Mouse (Mus musculus): ENCODE data around the gene Kdm4a. TPM values are rescaled to one million over a fixed set of nuclear protein-coding genes. Genes with fewer than 3 reads are reported as not detected.

Gene Kdm4a
- polyA plus RNA-seq, 1 experiment = 31.9 TPM

DNA sequence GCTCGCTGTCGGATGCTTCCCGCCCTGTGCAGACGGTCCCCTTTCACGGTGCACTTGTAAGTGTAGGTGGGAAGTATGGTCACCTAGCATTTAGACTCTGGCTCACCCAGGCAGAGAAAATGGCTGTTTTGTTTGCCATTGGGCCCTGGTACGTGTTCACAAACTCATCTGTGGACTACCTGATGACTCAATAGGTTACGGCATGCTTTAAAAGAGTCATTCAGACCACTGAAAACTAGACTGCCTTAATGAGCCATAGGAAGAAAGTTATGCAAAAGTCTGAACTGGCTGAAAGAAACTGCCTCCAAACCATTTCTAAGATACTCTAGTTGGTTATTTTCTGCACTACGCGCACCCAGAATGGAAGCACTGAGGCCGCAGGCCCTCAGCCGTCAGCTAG lies 63.7 kb downstream of the Kdm4a start:
- Histone ChIP-seq H3K36me3 (ENCODE audit: control insufficient read depth, insufficient read depth, low read length) (no peaks in the 10 kb centered on the region), H3K4me3 (ENCODE audit: insufficient read depth, low read depth, low read length) (no peak overlapping the region), H3K27me3 (replicated peaks; ENCODE audit: control insufficient read depth, insufficient read depth, low read length) (no peaks in the 10 kb centered on the region), H3K4me1 (ENCODE audit: control insufficient read depth, insufficient read depth, low read length) (no peaks in the 10 kb centered on the region), H3K27ac (ENCODE audit: insufficient read depth, low read depth, low read length) (no peak overlapping the region)
- DNase-seq = no peak
- WGBS = 83% methylated on average over 11 of the region's 11 CpGs
- TF ChIP-seq CTCF (conservative IDR thresholded peaks at IDR 0.05; ENCODE audit: insufficient read depth, insufficient read length, low read depth, low read length) = no peak
- no peak for TF ChIP-seq POLR2A (IDR thresholded peaks at IDR 0.05; ENCODE audit: low read depth, low read length)

DNA sequence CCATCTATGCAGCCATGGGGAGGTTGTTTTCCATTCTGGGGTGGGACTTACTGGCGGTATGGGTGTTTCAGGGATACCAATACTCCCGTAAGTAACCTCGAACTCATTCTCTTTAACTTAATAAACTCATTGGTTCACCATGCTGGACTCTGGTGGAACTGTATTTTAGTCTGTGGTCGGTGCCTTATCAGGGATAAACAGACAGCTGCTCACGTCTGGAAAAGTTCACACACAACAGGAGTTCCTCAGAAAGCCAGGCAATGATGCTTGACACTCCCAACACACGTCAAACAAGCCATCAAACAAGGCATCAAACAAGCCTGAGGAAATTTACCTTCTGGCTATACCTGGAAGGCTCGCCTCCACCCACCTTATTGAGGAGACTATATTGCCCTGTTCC lies 64.7 kb downstream of the Kdm4a start:
- H3K4me1 ChIP-seq (ENCODE audit: control insufficient read depth, insufficient read depth, low read length) = no peaks in the 10 kb centered on the region
- WGBS = 90% methylated on average over 7 of the region's 7 CpGs
- no peak for DNase-seq
- H3K36me3 ChIP-seq (ENCODE audit: control insufficient read depth, insufficient read depth, low read length) = no peaks in the 10 kb centered on the region
- no peak for TF ChIP-seq CTCF (conservative IDR thresholded peaks at IDR 0.05; ENCODE audit: insufficient read depth, insufficient read length, low read depth, low read length)
- TF ChIP-seq POLR2A (IDR thresholded peaks at IDR 0.05; ENCODE audit: low read depth, low read length) = no peak
- no peak overlapping the region for H3K27ac ChIP-seq (ENCODE audit: insufficient read depth, low read depth, low read length)
- no peaks in the 10 kb centered on the region for H3K27me3 ChIP-seq (replicated peaks; ENCODE audit: control insufficient read depth, insufficient read depth, low read length)
- H3K4me3 ChIP-seq (ENCODE audit: insufficient read depth, low read depth, low read length) = no peak overlapping the region

DNA sequence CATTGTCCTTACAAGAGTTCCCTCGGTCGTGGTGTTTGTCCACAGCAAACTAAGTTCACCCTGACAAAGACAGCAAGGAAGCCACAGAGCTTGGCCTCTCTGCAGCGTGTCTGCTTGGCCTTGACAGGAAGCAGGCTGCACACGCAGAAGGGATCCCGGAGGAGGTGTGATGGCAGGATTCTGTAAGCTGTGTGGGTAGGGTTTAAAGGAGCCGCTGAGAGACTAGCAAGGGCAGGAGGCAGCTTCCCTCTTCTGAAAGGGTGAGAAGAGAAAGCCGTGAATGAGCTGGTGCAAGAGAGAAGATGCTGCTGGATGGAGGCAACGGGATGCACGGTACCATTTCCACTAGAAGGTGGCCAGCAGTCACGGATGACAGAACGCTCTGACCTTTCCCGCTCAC lies 67.2 kb downstream of the Kdm4a start:
- no peak for TF ChIP-seq POLR2A (IDR thresholded peaks at IDR 0.05; ENCODE audit: low read depth, low read length)
- no peak for TF ChIP-seq CTCF (conservative IDR thresholded peaks at IDR 0.05; ENCODE audit: insufficient read depth, insufficient read length, low read depth, low read length)
- Histone ChIP-seq H3K4me1 (ENCODE audit: control insufficient read depth, insufficient read depth, low read length) (no peaks in the 10 kb centered on the region), H3K27ac (ENCODE audit: insufficient read depth, low read depth, low read length) (no peak overlapping the region), H3K36me3 (ENCODE audit: control insufficient read depth, insufficient read depth, low read length) (no peaks in the 10 kb centered on the region), H3K27me3 (replicated peaks; ENCODE audit: control insufficient read depth, insufficient read depth, low read length) (no peaks in the 10 kb centered on the region), H3K4me3 (ENCODE audit: insufficient read depth, low read depth, low read length) (no peak overlapping the region)
- WGBS = 50% methylated on average over 12 of the region's 12 CpGs
- no peak for DNase-seq

DNA sequence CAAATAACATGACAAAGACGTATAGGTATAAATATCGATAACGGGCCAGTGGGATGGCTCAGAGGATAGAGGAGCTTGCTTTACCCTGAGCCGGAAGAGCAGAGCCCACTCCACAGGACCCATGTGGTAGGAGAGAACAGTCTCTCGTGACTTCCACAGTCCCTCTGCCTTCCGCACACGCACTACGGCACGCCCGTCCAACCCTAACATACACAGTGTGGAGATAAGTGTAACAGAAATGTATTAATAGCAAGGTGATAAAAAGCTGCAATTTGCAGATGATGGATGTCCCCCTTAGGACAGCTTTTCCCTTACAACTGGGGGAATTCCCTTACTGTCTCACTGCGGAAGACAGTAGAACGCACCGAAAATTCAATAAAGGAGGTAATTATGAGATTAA lies 70.2 kb downstream of the Kdm4a start:
- Histone ChIP-seq H3K27ac (ENCODE audit: insufficient read depth, low read depth, low read length) (no peak overlapping the region), H3K4me3 (ENCODE audit: insufficient read depth, low read depth, low read length) (no peak overlapping the region), H3K4me1 (ENCODE audit: control insufficient read depth, insufficient read depth, low read length) (no peaks in the 10 kb centered on the region), H3K27me3 (replicated peaks; ENCODE audit: control insufficient read depth, insufficient read depth, low read length) (no peaks in the 10 kb centered on the region), H3K36me3 (ENCODE audit: control insufficient read depth, insufficient read depth, low read length) (no peaks in the 10 kb centered on the region)
- TF ChIP-seq CTCF (conservative IDR thresholded peaks at IDR 0.05; ENCODE audit: insufficient read depth, insufficient read length, low read depth, low read length) (no peak), POLR2A (IDR thresholded peaks at IDR 0.05; ENCODE audit: low read depth, low read length) (no peak)
- WGBS = 86% methylated on average over 13 of the region's 13 CpGs
- no peak for DNase-seq

DNA sequence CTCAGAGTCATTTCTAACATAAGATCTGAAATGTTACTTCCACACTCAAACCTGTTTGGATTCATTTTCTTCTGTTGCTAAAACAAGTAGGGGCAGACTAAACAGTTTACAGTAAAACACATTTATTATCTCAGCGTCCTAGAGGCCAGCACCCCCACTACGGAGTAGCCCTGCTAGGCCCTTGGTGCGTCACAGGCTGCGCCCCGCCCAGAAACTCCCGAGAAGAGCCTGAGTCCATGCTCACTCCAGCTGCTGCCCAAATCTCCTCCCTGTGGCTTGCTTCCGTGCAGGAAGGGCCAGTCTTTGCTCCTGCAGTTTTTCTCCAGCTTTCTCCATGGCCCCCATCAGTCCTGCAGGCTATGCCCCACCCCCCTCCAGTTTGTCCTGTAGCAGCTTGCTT lies 71.1 kb downstream of the Kdm4a start:
- H3K27me3 ChIP-seq (replicated peaks; ENCODE audit: control insufficient read depth, insufficient read depth, low read length) = no peaks in the 10 kb centered on the region
- H3K27ac ChIP-seq (ENCODE audit: insufficient read depth, low read depth, low read length) = no peak overlapping the region
- DNase-seq = no peak
- H3K4me3 ChIP-seq (ENCODE audit: insufficient read depth, low read depth, low read length) = no peak overlapping the region
- 67% methylated on average over 7 of the region's 7 CpGs for WGBS
- H3K4me1 ChIP-seq (ENCODE audit: control insufficient read depth, insufficient read depth, low read length) = no peaks in the 10 kb centered on the region
- TF ChIP-seq CTCF (conservative IDR thresholded peaks at IDR 0.05; ENCODE audit: insufficient read depth, insufficient read length, low read depth, low read length) (no peak), POLR2A (IDR thresholded peaks at IDR 0.05; ENCODE audit: low read depth, low read length) (no peak)
- no peaks in the 10 kb centered on the region for H3K36me3 ChIP-seq (ENCODE audit: control insufficient read depth, insufficient read depth, low read length)

DNA sequence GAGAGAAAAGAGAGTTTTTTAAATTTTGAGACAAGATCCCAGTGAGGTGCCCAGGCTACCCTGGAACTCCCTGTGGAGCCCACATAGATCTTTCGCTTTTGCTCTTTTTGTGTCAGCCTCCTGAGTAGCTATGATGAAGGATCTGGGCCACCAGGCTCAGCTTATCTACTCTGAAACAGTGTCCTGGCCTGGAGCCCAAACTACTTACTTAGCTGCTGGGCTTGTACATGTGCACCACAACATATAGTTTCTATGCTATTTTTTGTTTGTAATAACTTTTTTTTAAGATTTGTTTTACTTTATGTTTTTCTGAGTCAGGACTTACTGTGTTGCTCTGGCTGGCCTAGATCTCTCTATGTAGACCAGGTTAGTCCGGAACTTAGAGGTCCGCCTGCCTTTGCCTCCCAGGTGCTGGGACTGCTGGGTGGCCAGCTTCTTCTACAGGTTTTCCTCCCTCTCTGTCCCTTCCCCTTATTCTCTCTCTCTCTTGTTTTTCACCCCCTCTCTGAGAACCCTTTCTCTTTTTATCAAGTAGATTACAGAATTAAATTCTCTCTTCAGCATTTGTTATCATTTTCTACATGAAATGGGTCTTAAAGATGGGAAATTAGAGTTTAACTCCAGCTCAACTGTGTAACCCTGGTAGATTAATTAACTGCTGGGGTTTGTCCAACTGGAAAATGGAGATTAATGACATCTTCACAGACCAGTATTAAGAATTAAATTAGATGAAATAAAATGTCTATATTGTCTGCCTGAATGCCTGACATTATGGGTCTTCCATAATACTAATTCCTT lies 74.4 kb downstream of the Kdm4a start:
- TF ChIP-seq POLR2A (IDR thresholded peaks at IDR 0.05; ENCODE audit: low read depth, low read length) (no peak), CTCF (conservative IDR thresholded peaks at IDR 0.05; ENCODE audit: insufficient read depth, insufficient read length, low read depth, low read length) (no peak)
- H3K27me3 ChIP-seq (replicated peaks; ENCODE audit: control insufficient read depth, insufficient read depth, low read length) = no peaks in the 10 kb centered on the region
- no peak overlapping the region for H3K27ac ChIP-seq (ENCODE audit: insufficient read depth, low read depth, low read length)
- H3K4me1 ChIP-seq (ENCODE audit: control insufficient read depth, insufficient read depth, low read length) = no peaks in the 10 kb centered on the region
- WGBS = 95% methylated on average over 3 of the region's 3 CpGs
- no peak overlapping the region for H3K4me3 ChIP-seq (ENCODE audit: insufficient read depth, low read depth, low read length)
- no peak for DNase-seq
- no peaks in the 10 kb centered on the region for H3K36me3 ChIP-seq (ENCODE audit: control insufficient read depth, insufficient read depth, low read length)

DNA sequence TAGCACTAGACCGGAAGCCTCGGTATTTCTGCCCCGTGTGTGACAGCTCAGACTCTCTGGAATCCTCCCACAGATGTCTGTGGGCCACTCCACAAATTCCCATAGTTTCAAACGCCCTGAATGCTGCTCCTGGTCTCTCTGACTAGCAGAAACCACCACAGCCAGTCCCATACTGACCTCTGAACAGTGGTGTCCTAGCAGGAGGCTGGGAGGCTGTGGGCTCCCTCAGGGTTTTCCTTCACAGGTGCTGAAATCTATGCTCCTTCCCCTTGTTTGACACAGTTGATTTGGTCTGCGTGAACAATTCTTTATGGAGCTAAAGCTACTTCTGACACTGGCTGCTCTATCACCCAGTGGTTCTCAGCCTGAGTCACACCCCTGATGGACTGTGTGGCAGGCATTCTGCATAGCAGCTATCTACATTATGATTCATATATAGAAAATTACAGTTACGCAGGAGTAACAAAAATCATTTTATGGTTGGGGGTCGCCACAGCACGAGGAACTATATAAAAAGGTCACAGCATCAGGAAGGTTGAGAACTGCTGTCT lies 76.5 kb downstream of the Kdm4a start:
- Histone ChIP-seq H3K27me3 (replicated peaks; ENCODE audit: control insufficient read depth, insufficient read depth, low read length) (no peaks in the 10 kb centered on the region), H3K27ac (ENCODE audit: insufficient read depth, low read depth, low read length) (no peak overlapping the region), H3K4me3 (ENCODE audit: insufficient read depth, low read depth, low read length) (no peak overlapping the region), H3K4me1 (ENCODE audit: control insufficient read depth, insufficient read depth, low read length) (0 out of 2 replicates have a peak, but pooled peaks cover 6% of the 10 kb centered on the region), H3K36me3 (ENCODE audit: control insufficient read depth, insufficient read depth, low read length) (no peaks in the 10 kb centered on the region)
- 65% methylated on average over 8 of the region's 8 CpGs for WGBS
- no peak for DNase-seq
- TF ChIP-seq CTCF (conservative IDR thresholded peaks at IDR 0.05; ENCODE audit: insufficient read depth, insufficient read length, low read depth, low read length) (no peak), POLR2A (IDR thresholded peaks at IDR 0.05; ENCODE audit: low read depth, low read length) (no peak)
